Mouse (Mus musculus): ENCODE results near the gene Mapkapk5.
A peak's percentile ranks its signal among the peaks of the same experiment; 100 is the strongest.

Mapkapk5 gene

GRCm38 (mm10) chr5:121484801-121485200 is 60.9 kb downstream of the Mapkapk5 start:
- DNase-seq: no peak

GRCm38 (mm10) chr5:121477680-121478079 is 68.0 kb downstream of the Mapkapk5 start:
- DNase-seq: peak; percentile 74

- no peak for DNase-seq
These were observed 69.7 kb downstream of the Mapkapk5 start for GRCm38 (mm10) chr5:121476040-121476439.

Measured in lung, postnatal 10 days (tissue).